Mouse (Mus musculus) cerebellum, postnatal 36 days (tissue): ENCODE measurements at regions not wholly inside any gene's neighbourhood (a gene's known extent, or its start where the extent isn't known, plus 50 kb on each side); places are given as distances from the start of the nearest gene placed in this dataset.

Experiments
- DNase-seq, 2 experiments: peaks; one replicate each; pipeline ENCODE4 v3.0.0; 2021 to 2022; ENCODE audit warnings: mixed read lengths in 2 of 2

DNA sequence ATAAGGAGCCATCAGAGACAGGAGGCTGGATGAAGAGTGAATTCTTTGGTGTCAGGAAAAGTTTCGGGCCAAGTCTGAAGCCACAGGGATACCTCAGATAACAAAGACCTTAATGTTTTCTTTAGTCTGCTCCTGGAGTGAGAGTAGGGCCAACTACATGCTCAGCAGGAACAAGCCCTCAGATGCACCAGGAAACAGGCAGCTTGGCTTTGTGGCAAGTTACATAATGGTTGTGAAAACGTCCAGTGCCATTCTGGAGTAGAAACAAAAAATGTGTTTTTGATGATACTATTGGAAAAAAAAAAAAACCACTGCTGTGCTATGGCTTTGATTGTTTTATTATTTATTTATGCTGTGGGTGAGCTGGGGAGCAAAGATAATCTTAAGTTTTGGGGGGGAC lies 452.2 kb upstream of the Mon1b start:
- DNase-seq, result peak; percentile 11 to 20

- DNase-seq, result peak; percentile 70 to 79
Measured at GRCm38 (mm10) chr8:113190537-113190936, 444.9 kb upstream of the Mon1b start.

- no peak for DNase-seq
Measured at GRCm38 (mm10) chr8:113191537-113191936, 443.9 kb upstream of the Mon1b start.
